Mouse (Mus musculus) erythroblast, embryonic 14.5 days (primary cell): ENCODE measurements at regions not wholly inside any gene's neighbourhood (a gene's known extent, or its start where the extent isn't known, plus 50 kb on each side); places are given as distances from the start of the nearest gene placed in this dataset.

Experiments used
- GATA1 ChIP-seq: IDR thresholded peaks from 2 replicates; pipeline ENCODE4 v1.6.1; 2012; ENCODE audit warnings: low read length, inconsistent platforms, mixed read lengths
- TAL1 ChIP-seq: IDR thresholded peaks from 3 replicates; pipeline ENCODE4 v1.6.1; 2012; ENCODE audit warnings: low read length, inconsistent platforms, mixed read lengths

- TF ChIP-seq GATA1, result no peak
- TF ChIP-seq TAL1, result no peak
Measured at GRCm38 (mm10) chr15:88202736-88203135, 397.4 kb upstream of the Zdhhc25 start.
